Mouse (Mus musculus) intestine, embryonic 15.5 days (tissue): ENCODE data around the gene Jup. TPM values are rescaled to one million over a fixed set of nuclear protein-coding genes. Genes with fewer than 3 reads are reported as not detected.
A peak's percentile ranks its signal among the peaks of the same experiment; 100 is the strongest.
"Not testable (repeated sequence)": the region's sequence is repeated elsewhere in the genome, so short reads cannot be mapped to it uniquely, and the experiment has no call there.

ENCODE experiments used
- ATAC-seq: fragments of 200-750 bp; cut with Nextera tagmentation; 2 replicates; pipeline ENCODE4 v1.8.0; 2017; ENCODE audit warnings: moderate TSS enrichment, moderate library complexity
- H3K27ac ChIP-seq: fragments of 300-500 bp; sonication (generic); 2 replicates; pipeline ENCODE4 v1.5.1; 2015; ENCODE audit warnings: mild to moderate bottlenecking, inconsistent platforms
- H3K27me3 ChIP-seq: fragments of 300-500 bp; sonication (generic); replicated peaks from 2 replicates; pipeline ENCODE4 v1.6.1; 2015; ENCODE audit warnings: inconsistent platforms
- H3K36me3 ChIP-seq: fragments of 300-500 bp; sonication (generic); 2 replicates; pipeline ENCODE4 v1.6.1; 2015; ENCODE audit warnings: inconsistent platforms
- H3K4me1 ChIP-seq: fragments of 300-500 bp; sonication (generic); replicated peaks from 2 replicates; pipeline ENCODE4 v1.6.1; 2015; ENCODE audit warnings: inconsistent platforms
- H3K4me2 ChIP-seq: fragments of 300-500 bp; sonication (generic); replicated peaks from 2 replicates; pipeline ENCODE4 v1.6.1; 2015; ENCODE audit warnings: mild to moderate bottlenecking, inconsistent platforms
- H3K4me3 ChIP-seq: fragments of 300-500 bp; sonication (generic); replicated peaks from 2 replicates; pipeline ENCODE4 v1.5.1; 2015; ENCODE audit warnings: inconsistent platforms
- H3K9ac ChIP-seq: fragments of 300-500 bp; sonication (generic); 2 replicates; pipeline ENCODE4 v1.6.1; 2015; ENCODE audit warnings: inconsistent platforms
- H3K9me3 ChIP-seq: fragments of 300-500 bp; sonication (generic); 2 replicates; pipeline ENCODE4 v1.6.1; 2016; ENCODE audit warnings: inconsistent platforms
- WGBS: fragments of 180-500 bp; shearing (Covaris S2); methylation state at CpG from one replicate; pipeline ENCODE4 v1.1.7; 2015; 5-methylcytosine and 5-hydroxymethylcytosine counted together
- polyA plus RNA-seq: library from polyadenylated mRNA; unstranded; fragments of >200 nt; fragmentation: Nextera tagmentation; extraction: Ambion mirVana; gene quantifications from 2 replicates; pipeline ENCODE4 v1.2.1, GENCODE M21; 2015

Gene Jup
- polyA plus RNA-seq, 1 experiment from 2014 or later: 133 TPM

DNA sequence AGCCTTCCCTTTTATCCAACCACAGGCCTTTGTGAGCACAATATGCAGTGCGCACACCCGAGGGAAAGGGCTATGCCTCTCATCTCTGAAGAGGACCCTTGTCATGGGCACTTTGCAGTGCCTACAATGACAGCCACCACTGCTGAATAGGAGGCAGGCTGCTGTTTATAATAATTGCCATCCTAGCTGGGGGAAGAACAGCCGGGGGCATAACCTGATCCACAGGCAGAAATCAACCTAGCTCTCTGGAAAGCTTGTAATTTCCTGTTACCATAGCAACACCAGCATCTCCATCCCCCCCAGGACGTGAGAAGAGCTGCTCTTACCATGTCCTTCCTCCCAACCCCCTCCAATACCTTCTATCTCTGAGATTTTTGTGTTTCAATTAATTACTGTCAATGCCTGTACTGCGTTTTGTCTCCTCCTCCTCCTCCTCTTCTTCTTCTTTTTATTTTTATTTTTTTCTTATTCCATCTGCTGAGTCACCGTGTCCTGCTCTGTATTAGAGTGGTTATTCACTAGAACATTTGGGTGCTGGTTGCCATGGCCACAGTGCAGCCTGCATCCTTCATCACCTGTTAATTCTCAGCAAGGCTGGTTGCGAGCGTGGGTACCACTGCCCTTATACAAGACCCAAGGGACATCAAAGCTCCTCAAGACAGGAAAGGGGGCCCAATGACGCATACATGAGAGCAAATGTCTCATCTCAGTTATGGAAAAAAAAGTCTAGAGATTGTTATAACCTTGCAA lies 64.6 kb downstream of the Jup start:
- ATAC-seq: no peak
- Histone ChIP-seq H3K4me1 (no peaks in the 10 kb centered on the region), H3K27me3 (no peaks in the 10 kb centered on the region), H3K4me2 (no peak overlapping the region), H3K36me3 (no peaks in the 10 kb centered on the region), H3K9ac (no peak overlapping the region), H3K27ac (no peak overlapping the region), H3K9me3 (no peaks in the 10 kb centered on the region), H3K4me3 (no peak overlapping the region)
- 56% methylated on average over 9 of the region's 9 CpGs for WGBS

GRCm38 (mm10) chr11:100330816-100331375 lies 66.7 kb downstream of the Jup start:
- H3K9ac ChIP-seq, H3K9me3 ChIP-seq, H3K4me3 ChIP-seq, H3K27ac ChIP-seq, H3K27me3 ChIP-seq, ATAC-seq, H3K4me1 ChIP-seq, H3K36me3 ChIP-seq, H3K4me2 ChIP-seq: not testable (repeated sequence)
- 56% methylated on average over 8 of the region's 8 CpGs for WGBS

- Histone ChIP-seq H3K4me3 (no peak overlapping the region), H3K4me2 (no peak overlapping the region), H3K9ac (no peak overlapping the region), H3K9me3 (no peaks in the 10 kb centered on the region), H3K27ac (no peak overlapping the region), H3K27me3 (no peaks in the 10 kb centered on the region), H3K4me1 (no peaks in the 10 kb centered on the region), H3K36me3 (no peaks in the 10 kb centered on the region)
- ATAC-seq: no peak
- WGBS: 61% methylated on average over 16 of the region's 16 CpGs
These were observed 67.3 kb downstream of the Jup start for GRCm38 (mm10) chr11:100330235-100330634.

DNA sequence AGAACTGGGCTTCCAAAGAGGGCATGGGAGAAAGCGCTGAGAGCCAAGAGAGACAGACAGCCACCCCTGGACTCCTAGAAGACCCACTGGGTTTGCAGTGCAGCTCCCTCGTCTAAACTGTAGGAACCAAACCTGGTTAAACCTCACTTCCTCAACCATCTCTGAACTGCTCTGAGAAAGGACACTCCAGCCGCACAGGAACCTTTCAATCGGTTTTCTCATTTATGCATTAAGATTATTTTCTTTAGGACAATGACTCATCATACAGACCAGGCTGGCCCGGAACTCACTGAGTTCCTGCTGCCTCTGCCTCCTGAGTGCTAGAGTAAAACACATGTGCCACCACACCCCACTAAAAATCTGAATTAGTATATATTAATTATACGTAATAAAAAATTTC lies 69.8 kb downstream of the Jup start:
- H3K4me1 ChIP-seq: no peaks in the 10 kb centered on the region
- H3K9me3 ChIP-seq: no peaks in the 10 kb centered on the region
- no peak overlapping the region for H3K27ac ChIP-seq
- no peak overlapping the region for H3K4me2 ChIP-seq
- WGBS: 79% methylated on average over 6 of the region's 6 CpGs
- no peaks in the 10 kb centered on the region for H3K27me3 ChIP-seq
- no peak for ATAC-seq
- no peaks in the 10 kb centered on the region for H3K36me3 ChIP-seq
- no peak overlapping the region for H3K9ac ChIP-seq
- H3K4me3 ChIP-seq: no peak overlapping the region

GRCm38 (mm10) chr11:100327316-100327715 lies 70.2 kb downstream of the Jup start:
- Histone ChIP-seq H3K4me2 (no peak overlapping the region), H3K4me1 (no peaks in the 10 kb centered on the region), H3K9me3 (no peaks in the 10 kb centered on the region), H3K27me3 (no peaks in the 10 kb centered on the region), H3K9ac (no peak overlapping the region), H3K4me3 (no peak overlapping the region), H3K27ac (no peak overlapping the region), H3K36me3 (peaks cover 2% of the 10 kb centered on the region; the same call in 1 of the 2 replicates)
- 73% methylated on average over 11 of the region's 11 CpGs for WGBS
- ATAC-seq: no peak

DNA sequence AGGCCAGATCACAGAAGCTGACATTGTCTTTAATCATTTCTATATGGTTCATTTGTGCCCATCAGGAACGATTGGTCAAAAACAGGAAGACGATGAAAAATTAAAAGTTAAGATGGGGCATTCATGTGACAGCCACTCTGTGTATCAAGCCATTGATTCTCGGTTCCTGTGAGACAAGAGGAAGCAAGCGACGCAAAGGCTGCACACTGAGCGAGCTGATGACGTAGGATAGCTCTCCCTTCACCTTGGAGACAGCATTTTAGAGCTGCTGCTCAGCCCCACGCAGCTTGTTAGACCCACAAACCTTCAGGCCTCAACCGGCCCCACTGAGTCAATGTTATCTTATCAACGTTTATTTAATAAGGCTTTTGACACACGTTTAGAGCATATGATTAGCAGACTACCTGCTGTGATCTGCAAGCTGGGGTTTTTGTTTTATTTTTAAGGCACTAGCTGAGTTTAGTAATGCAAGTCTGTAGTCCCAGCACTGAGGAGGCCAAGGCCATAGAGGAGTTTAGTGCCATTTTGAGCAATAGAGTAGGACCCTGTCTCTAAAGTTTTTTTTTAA lies 72.4 kb downstream of the Jup start:
- Histone ChIP-seq H3K4me2 (no peak overlapping the region), H3K27ac (no peak overlapping the region), H3K9me3 (no peaks in the 10 kb centered on the region), H3K4me3 (no peak overlapping the region), H3K27me3 (no peaks in the 10 kb centered on the region), H3K36me3 (peaks cover 13% of the 10 kb centered on the region; the same call in 1 of the 2 replicates), H3K9ac (no peak overlapping the region; the same call in 1 of the 2 replicates), H3K4me1 (peaks cover 4% of the 10 kb centered on the region; the same call in 1 of the 2 replicates)
- no peak for ATAC-seq
- 74% methylated on average over 11 of the region's 11 CpGs for WGBS

GRCm38 (mm10) chr11:100323578-100323977 lies 74.0 kb downstream of the Jup start:
- Histone ChIP-seq H3K4me3 (no peak overlapping the region), H3K9me3 (no peaks in the 10 kb centered on the region), H3K4me2 (no peak overlapping the region), H3K27me3 (no peaks in the 10 kb centered on the region), H3K27ac (no peak overlapping the region), H3K4me1 (peaks cover 4% of the 10 kb centered on the region; the same call in 1 of the 2 replicates), H3K36me3 (peaks cover 13% of the 10 kb centered on the region; the same call in 1 of the 2 replicates), H3K9ac (no peak overlapping the region)
- 25% methylated on average over 3 of the region's 3 CpGs for WGBS
- no peak for ATAC-seq

DNA sequence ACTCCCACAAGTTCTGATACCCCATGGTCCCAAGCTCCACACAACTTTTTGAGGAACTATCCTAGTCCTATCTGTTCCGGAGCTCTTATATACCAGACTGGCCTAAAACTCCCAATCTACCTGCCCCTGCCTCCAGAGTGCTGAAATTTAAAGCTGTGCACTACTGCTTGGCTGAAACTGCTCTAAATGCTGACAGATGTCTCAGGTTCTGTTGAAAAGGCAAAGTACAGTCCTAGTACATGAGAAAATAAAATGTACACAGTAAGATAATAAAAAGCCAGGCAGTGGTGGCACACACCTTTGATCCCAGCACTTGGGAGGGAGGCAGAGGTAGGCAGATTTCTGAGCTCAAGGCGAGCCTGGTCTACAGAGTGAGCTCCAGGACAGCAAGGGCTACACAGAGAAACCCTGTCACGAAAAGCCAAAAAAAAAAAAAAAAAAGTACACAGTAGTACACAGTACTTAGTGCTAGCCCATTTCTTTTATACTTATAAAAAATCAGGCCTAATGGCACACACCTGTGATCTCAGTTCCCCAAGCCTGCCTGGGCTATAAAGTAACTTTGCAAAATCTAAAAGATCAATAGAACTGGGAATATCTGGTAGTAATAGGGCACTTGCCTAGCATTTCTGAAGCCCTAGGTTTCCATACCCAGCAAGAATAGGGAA lies 74.8 kb downstream of the Jup start:
- no peaks in the 10 kb centered on the region for H3K9me3 ChIP-seq
- peak overlapping the region; percentile 25; the same call in 1 of the 2 replicates for H3K27ac ChIP-seq
- H3K36me3 ChIP-seq: peaks cover 13% of the 10 kb centered on the region; the same call in 1 of the 2 replicates
- ATAC-seq: no peak
- WGBS: 63% methylated on average over 3 of the region's 3 CpGs
- H3K27me3 ChIP-seq: no peaks in the 10 kb centered on the region
- H3K4me2 ChIP-seq: no peak overlapping the region
- no peak overlapping the region for H3K4me3 ChIP-seq
- peaks cover 4% of the 10 kb centered on the region; the same call in 1 of the 2 replicates for H3K4me1 ChIP-seq
- no peak overlapping the region for H3K9ac ChIP-seq

DNA sequence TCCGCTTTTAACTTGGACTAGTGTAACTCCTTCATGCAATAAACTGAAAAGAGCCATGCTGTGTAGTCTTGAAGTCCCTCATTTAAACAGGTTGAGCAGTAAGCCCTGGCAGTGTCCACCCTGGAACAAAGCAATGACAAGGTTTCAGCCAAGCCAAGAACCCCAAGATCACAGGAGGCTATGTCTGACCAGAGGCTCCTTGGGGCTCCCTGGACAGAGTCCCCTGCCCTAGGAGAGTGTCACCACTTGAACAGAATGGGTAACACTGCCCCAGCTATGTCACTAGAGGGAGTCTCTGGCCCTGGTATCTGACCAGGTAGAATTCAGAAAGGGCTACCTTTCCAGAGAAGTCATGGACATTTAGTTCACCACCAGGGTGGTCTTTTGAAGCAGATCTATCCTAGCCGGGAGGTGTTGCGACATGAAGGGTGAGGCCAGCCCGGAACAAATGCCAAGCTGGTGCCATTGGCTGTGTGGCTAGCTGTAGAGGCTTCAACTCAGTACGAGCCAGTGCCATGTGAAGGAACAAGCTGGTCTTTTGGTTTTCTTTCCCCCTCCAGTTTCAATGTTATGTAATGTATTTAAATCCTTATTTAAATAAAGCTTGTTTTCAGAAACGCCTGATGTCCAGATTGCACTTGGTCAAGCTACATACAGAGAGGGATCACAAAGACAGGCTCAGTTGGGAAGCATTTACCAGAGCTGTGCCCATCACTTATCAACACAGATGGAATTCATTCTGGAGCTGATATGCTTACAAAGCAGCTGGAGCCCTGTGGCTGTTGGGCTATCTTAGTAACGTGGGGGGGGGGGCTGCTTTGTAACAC lies 75.9 kb downstream of the Jup start:
- H3K9ac ChIP-seq, H3K9me3 ChIP-seq, H3K4me3 ChIP-seq, H3K4me1 ChIP-seq, ATAC-seq, H3K27me3 ChIP-seq: not testable (repeated sequence)
- Histone ChIP-seq H3K36me3 (peaks cover 13% of the 10 kb centered on the region; the same call in 1 of the 2 replicates), H3K27ac (peak overlapping the region; percentile 25; the same call in 1 of the 2 replicates), H3K4me2 (peak overlapping the region; percentile 65; the same call in 1 of the 2 replicates)
- WGBS: 76% methylated on average over 7 of the region's 7 CpGs

DNA sequence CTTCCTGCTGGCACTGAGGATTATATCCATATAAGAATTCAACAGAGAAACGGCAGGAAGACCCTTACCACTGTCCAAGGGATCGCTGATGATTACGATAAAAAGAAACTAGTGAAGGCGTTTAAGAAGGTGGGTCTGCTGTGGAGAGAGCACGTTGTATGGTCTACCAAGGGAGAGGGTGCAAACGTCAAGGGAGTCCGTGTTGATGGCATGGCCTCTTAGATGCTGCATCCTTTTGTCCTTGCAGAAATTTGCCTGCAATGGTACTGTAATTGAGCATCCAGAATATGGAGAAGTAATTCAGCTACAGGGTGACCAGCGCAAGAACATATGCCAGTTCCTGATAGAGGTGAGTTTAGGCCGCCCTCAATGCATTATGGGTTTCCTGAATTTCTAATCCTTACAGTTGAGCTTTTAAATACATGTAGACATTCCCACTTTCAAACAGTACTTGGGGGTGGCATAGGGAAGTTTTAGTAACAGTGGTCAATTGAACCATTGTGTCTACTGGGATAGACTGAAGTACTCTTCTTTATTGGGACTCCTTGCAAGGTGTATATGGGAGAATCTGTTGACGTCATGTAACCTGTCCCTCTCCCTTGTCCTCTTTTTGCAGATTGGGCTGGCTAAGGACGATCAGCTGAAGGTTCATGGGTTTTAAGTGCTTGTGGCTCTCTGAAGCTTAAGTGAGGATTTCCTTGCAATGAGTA lies 76.7 kb downstream of the Jup start:
- Histone ChIP-seq H3K4me3 (peak overlapping the region; percentile 76), H3K36me3 (peaks cover 13% of the 10 kb centered on the region; the same call in 1 of the 2 replicates), H3K27ac (peak overlapping the region; percentile 99), H3K4me2 (peak overlapping the region; percentile 65), H3K9ac (peak overlapping the region; percentile 93)
- not testable (repeated sequence) for H3K27me3 ChIP-seq, H3K4me1 ChIP-seq, H3K9me3 ChIP-seq, ATAC-seq
- 16% methylated on average over 11 of the region's 11 CpGs for WGBS

- WGBS: under 1% methylated on average over 40 of the region's 40 CpGs
- Histone ChIP-seq H3K4me1 (peaks cover 4% of the 10 kb centered on the region; the same call in 1 of the 2 replicates), H3K4me3 (peak overlapping the region; percentile 76), H3K9me3 (no peaks in the 10 kb centered on the region), H3K27ac (peak overlapping the region; percentile 99), H3K36me3 (peaks cover 13% of the 10 kb centered on the region; the same call in 1 of the 2 replicates), H3K9ac (peak overlapping the region; percentile 93), H3K27me3 (no peaks in the 10 kb centered on the region), H3K4me2 (peak overlapping the region; percentile 65)
- ATAC-seq: peak; percentile 90
These were observed 77.4 kb downstream of the Jup start for GRCm38 (mm10) chr11:100320172-100320630.
